Mouse (Mus musculus) adrenal gland, postnatal 0 days (tissue): Measurements from ENCODE around the gene Zfp458. TPM values are rescaled to one million over a fixed set of nuclear protein-coding genes. Genes with fewer than 3 reads are reported as not detected.

Source experiments
- polyA plus RNA-seq: library from polyadenylated mRNA; unstranded; fragments of >200 nt; fragmentation: Nextera tagmentation; extraction: Ambion mirVana; gene quantifications from 2 replicates; pipeline ENCODE4 v1.2.1, GENCODE M21; 2015

Gene Zfp458
- polyA plus RNA-seq = 0.96 and 1.4 TPM in 2 replicates

DNA sequence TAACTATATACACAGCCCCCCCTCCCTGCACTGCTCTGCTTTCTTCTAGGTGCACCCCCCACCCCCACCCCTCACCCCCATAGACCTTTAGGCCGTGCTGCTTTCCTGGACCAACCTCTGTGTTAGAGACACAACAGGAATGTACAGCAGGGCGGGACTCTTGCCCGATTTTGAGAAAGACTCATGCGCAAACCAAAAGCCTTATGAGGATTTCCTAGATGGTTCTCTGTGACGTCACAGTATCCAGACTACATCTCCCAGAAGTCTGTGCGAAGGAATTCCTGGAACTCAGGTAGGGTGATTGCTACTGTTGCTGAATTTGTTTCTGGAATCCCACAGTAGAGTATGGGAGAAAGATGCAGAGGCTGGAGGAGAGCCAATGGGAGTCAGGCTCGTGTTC lies at the start of gene Zfp458:
Gene Zfp458, minus strand, starts transcription at position 153 of the 400 bp plus-strand sequence.

DNA sequence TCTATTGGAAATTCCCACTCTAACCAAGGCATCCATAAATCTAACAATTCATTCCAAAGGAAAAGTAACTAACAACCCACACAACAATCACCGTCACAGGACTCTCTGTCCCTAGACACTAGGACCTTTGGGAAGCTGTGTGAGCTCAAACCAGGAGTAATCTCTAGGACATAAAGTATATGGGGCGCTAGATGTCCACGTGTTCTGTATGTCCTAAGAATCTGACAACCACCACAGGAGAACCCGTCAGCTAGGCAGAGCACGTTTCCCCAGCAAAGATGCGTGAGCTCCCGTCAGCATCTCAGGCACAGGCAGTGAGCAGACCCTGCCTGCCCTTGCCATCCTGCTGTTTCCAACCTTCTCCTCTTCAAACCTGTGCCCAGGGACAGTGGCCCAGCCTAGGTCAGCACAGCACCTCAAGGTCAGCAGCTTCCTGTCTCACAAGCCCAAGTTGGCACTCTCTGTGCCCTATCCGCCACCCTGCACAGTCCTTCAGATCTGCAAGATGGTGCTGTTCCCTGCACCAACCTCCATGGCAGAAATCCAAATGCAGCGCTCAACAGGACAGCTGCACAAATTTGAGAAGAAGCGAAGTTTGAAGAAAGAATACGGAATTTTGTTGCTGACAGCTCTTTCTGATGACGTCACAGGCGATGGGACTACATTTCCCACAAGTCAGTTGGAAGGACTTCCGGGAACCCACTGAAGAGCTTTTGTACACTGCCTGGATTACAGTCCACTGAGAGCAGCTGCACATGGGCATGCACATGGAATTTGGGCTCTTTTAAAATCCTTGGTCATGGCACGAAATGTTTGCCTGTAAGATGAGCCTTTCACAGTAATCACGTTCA lies 27.8 kb upstream of the Zfp458 start, which contains the start of gene Zfp457:
Gene Zfp457, minus strand, starts transcription at position 664 of the 851 bp plus-strand sequence.

Other genes starting within 250 kb of the Zfp458 start
- 2.0 TPM in 2 replicates for gene Zfp712, start 217.3 kb downstream of the Zfp458 start, polyA plus RNA-seq
- gene Zfp708, start 180.5 kb downstream of the Zfp458 start, polyA plus RNA-seq = 3.9 and 6.4 TPM in 2 replicates
- gene Gm28557, start 169.9 kb downstream of the Zfp458 start, polyA plus RNA-seq = 2.5 and 3.9 TPM in 2 replicates
- gene Rslcan18, start 162.2 kb downstream of the Zfp458 start, polyA plus RNA-seq = 0.08 and 0.36 TPM in 2 replicates
- 1.7 and 2.7 TPM in 2 replicates for gene Zfp759, start 156.8 kb downstream of the Zfp458 start, polyA plus RNA-seq
- 5.3 and 7.5 TPM in 2 replicates for gene Rsl1, start 105.3 kb downstream of the Zfp458 start, polyA plus RNA-seq
- gene Zfp455, start 84.0 kb downstream of the Zfp458 start, polyA plus RNA-seq = 1.8 and 1.9 TPM in 2 replicates
- 0.44 and 0.83 TPM in 2 replicates for gene Zfp457, start 28.0 kb upstream of the Zfp458 start, polyA plus RNA-seq
- gene Zfp595, start 54.1 kb upstream of the Zfp458 start, polyA plus RNA-seq = 1.1 and 2.0 TPM in 2 replicates
- gene Gm28044, start 82.1 kb upstream of the Zfp458 start, polyA plus RNA-seq = 0.43 and 1.7 TPM in 2 replicates
- gene Zfp953, start 82.1 kb upstream of the Zfp458 start, polyA plus RNA-seq = 0.76 and 0.87 TPM in 2 replicates
- 0.57 and 0.80 TPM in 2 replicates for gene Gm28041, start 97.3 kb upstream of the Zfp458 start, polyA plus RNA-seq
- 0.74 and 0.84 TPM in 2 replicates for gene Zfp456, start 97.3 kb upstream of the Zfp458 start, polyA plus RNA-seq
- gene Zfp429, start 121.4 kb upstream of the Zfp458 start, polyA plus RNA-seq = 5.2 and 5.7 TPM in 2 replicates
- 0.12 and 0.19 TPM in 2 replicates for gene Zfp459, start 143.0 kb upstream of the Zfp458 start, polyA plus RNA-seq
- 12.6 and 15.1 TPM in 2 replicates for gene Zfp874a, start 173.2 kb upstream of the Zfp458 start, polyA plus RNA-seq
- gene Zfp874b, start 205.8 kb upstream of the Zfp458 start, polyA plus RNA-seq = 4.2 and 4.6 TPM in 2 replicates
- 5.8 and 6.9 TPM in 2 replicates for gene Zfp58, start 222.1 kb upstream of the Zfp458 start, polyA plus RNA-seq
- gene Gm26965, start 247.7 kb upstream of the Zfp458 start, polyA plus RNA-seq = not detected in 2 replicates
- gene Zfp87, start 247.7 kb upstream of the Zfp458 start, polyA plus RNA-seq = 45.3 and 77.5 TPM in 2 replicates